Mouse (Mus musculus): ENCODE data around the gene Ephb6.

DNA sequence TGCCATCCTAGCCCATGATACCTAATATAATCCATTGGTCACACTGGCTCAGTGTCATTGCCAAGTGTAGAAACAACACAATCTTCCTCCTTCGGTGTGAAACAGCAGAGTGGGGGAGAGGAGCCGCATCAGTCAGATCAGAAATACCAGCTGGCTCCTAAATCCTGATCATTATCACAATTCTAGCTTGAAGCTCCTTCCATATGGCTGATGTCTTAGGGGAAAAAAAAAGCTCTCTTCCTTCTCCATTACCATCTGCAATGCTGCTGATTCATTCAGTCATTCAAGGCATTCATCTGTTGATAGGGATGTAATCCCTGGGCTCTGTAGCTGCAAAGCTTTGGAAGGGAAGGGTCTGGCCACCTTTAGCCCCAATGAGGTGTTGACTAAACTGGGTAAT lies 45.0 kb upstream of the Ephb6 start:
- TF ChIP-seq CTCF (IDR thresholded peaks at IDR 0.05; ENCODE audit: borderline replicate concordance, insufficient read depth, low read length) (no peak), POLR2A (IDR thresholded peaks at IDR 0.05; ENCODE audit: low read depth, low read length) (no peak)

Measured in embryonic fibroblast, embryonic 13.5 days (primary cell).